Mouse (Mus musculus): ENCODE measurements around the gene Peak1.

DNA sequence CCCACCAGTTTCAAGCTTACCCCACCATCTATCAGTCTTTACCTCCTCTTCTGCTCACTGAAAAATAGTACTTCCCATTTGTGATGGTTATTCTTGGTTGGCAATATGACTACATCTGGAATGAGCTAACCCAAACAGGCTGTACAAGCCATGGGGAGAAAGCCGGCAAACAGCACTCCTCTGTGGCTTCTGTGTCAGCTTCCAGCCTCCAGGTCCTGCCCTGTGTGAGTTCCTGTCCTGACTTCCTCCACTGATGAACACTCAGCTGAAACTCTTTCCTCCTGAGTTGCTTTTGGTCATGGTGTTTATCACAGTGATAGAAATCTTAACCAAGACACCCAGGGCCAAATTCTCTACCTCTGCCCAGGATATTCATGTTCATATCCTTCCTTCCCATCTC, 5.2 kb downstream of the Peak1 start:
- TF ChIP-seq CTCF (IDR thresholded peaks at IDR 0.05; ENCODE audit: extremely low read depth, insufficient read depth, low read length) (no peak), POLR2A (IDR thresholded peaks at IDR 0.05; ENCODE audit: extremely low read depth, insufficient read depth, low read length) (no peak)
